Mouse (Mus musculus) hindbrain, embryonic 12.5 days (tissue): ENCODE results near the gene Hcrtr1. TPM values are rescaled to one million over a fixed set of nuclear protein-coding genes. Genes with fewer than 3 reads are reported as not detected.

ENCODE experiments used
- ATAC-seq: fragments of 200-750 bp; cut with Nextera tagmentation; 2 replicates; pipeline ENCODE4 v1.8.0; 2017; ENCODE audit warnings: moderate TSS enrichment; ENCODE audit not compliant: low FRiP score
- H3K27ac ChIP-seq: fragments of 300-500 bp; sonication (generic); 2 replicates; pipeline ENCODE4 v1.5.1; 2016; ENCODE audit warnings: mild to moderate bottlenecking
- H3K27me3 ChIP-seq: fragments of 300-500 bp; sonication (generic); 2 replicates; pipeline ENCODE4 v1.6.1; 2016; ENCODE audit warnings: mild to moderate bottlenecking
- H3K36me3 ChIP-seq: fragments of 300-500 bp; sonication (generic); 2 replicates; pipeline ENCODE4 v1.6.1; 2016; ENCODE audit warnings: mild to moderate bottlenecking
- H3K4me1 ChIP-seq: fragments of 300-500 bp; sonication (generic); 2 replicates; pipeline ENCODE4 v1.6.1; 2016
- H3K4me2 ChIP-seq: fragments of 300-500 bp; sonication (generic); replicated peaks from 2 replicates; pipeline ENCODE4 v1.6.1; 2016; ENCODE audit warnings: mild to moderate bottlenecking
- H3K4me3 ChIP-seq: fragments of 300-500 bp; sonication (generic); 2 replicates; pipeline ENCODE4 v1.5.1; 2016; ENCODE audit warnings: mild to moderate bottlenecking
- H3K9ac ChIP-seq: fragments of 300-500 bp; sonication (generic); 2 replicates; pipeline ENCODE4 v1.6.1; 2016; ENCODE audit warnings: mild to moderate bottlenecking, moderate library complexity
- H3K9me3 ChIP-seq: fragments of 300-500 bp; sonication (generic); replicated peaks from 2 replicates; pipeline ENCODE4 v1.6.1; 2016; ENCODE audit warnings: mild to moderate bottlenecking
- WGBS: fragments of 180-500 bp; shearing (Covaris S2); methylation state at CpG from one replicate; pipeline ENCODE4 v1.1.7; 2016; 5-methylcytosine and 5-hydroxymethylcytosine counted together
- polyA plus RNA-seq: library from polyadenylated mRNA; unstranded; fragments of >200 nt; fragmentation: Nextera tagmentation; extraction: Ambion mirVana; gene quantifications from 2 replicates; pipeline ENCODE4 v1.2.1, GENCODE M21; 2016

Hcrtr1 gene
- polyA plus RNA-seq, 1 experiment from 2014 or later, result 1.3 TPM

DNA sequence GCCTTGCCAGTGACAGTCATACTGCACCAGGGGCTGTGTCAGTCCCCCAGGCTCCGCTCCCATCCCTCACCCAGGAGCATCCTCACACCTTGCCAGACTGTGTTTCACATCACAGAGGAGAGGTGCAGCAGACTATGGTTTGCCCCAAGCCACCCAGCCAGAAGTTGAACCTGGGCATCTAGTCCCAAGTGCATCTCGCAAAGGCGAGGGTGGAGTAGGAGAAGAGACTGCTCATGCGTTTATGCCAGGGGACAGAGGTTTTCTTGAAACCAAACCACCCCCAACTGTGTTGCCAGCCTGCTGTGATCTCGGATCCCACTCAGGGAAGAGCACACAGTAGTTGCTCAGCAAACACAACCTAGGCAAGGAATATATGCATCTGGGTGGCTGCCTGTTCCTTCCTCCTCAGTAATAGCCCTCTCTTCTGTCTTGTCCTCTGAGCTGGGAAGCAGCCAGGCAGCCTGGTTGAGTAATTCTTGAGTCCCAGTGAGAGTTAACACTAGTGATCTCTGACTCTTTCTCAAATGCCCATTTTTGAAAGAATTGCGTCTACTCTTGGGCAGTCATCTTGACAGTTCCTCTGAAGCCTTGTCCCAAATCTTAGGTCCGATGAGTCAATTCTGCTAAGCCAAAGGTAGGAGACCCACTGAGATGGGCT is 7.6 kb downstream of the Hcrtr1 start:
- Histone ChIP-seq H3K36me3 (peaks cover 16% of the 10 kb centered on the region), H3K9me3 (no peaks in the 10 kb centered on the region), H3K9ac (no peak overlapping the region), H3K4me1 (0 out of 2 replicates have a peak, but pooled peaks cover 2% of the 10 kb centered on the region), H3K27ac (no peak overlapping the region), H3K4me3 (no peak overlapping the region), H3K4me2 (no peak overlapping the region), H3K27me3 (0 out of 2 replicates have a peak, but pooled peaks cover 5% of the 10 kb centered on the region)
- WGBS, result 87% methylated on average over 7 of the region's 7 CpGs
- no peak for ATAC-seq

DNA sequence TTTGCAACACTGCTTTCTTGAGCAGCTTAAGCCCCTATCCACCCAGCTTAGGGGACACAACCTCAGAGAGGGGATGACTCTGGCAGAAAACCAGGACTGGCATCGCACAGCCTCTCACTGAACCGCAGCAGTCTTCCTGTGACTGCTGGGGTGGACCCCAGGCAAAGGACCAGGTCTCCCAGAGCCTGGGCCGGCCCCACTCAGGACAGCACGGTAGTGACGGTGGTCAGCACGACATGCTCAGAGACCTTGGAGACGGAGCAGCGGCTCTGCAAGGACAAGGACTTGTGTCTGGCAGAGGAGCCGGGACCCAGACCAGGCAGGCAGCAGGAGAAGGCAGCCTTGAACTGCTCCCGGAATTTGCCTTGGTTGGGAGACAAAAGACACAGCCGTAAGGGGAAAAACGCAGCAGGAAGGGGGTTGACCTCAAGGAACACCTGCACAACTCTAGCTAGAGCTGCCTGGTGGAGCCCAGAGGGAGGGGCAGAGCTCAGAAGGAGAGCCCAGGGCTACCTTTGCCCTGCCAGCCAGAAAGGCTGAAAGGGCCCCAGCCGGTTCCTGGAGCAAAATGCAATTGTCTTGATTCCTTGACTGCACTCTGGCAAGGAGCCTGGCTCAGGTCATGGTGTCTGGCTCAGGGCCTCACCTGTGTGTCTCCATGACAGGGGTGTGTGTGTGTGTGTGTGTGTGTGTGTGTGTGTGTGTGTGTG is 8.4 kb downstream of the Hcrtr1 start:
- H3K27ac ChIP-seq, result no peak overlapping the region
- H3K4me1 ChIP-seq, result 0 out of 2 replicates have a peak, but pooled peaks cover 2% of the 10 kb centered on the region
- H3K36me3 ChIP-seq, result peaks cover 24% of the 10 kb centered on the region
- H3K27me3 ChIP-seq, result 0 out of 2 replicates have a peak, but pooled peaks cover 4% of the 10 kb centered on the region
- WGBS, result 52% methylated on average over 13 of the region's 13 CpGs
- no peak for ATAC-seq
- no peaks in the 10 kb centered on the region for H3K9me3 ChIP-seq
- H3K4me3 ChIP-seq, result no peak overlapping the region
- no peak overlapping the region for H3K9ac ChIP-seq
- no peak overlapping the region for H3K4me2 ChIP-seq

DNA sequence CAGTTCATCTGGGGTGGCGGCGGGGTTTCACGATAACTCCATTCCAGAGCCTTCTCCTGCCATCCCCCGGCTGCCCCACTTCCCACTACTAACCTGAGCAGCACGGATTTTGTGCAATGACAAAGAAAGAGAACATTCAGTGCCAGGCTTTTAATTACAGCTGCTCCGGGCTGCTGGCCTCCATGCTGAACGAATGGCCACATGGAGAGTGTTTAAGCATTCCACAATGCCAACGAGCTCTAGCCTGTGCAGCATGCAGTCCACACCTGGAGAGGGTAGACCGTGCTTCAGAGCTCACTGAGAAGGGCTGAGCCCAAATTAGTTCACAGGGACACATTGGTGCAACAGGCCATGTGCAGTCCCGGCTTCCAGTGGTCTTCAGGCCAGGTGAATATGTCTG is 9.1 kb downstream of the Hcrtr1 start:
- no peak for ATAC-seq
- no peaks in the 10 kb centered on the region for H3K4me1 ChIP-seq
- no peak overlapping the region for H3K9ac ChIP-seq
- H3K4me3 ChIP-seq, result no peak overlapping the region
- H3K27me3 ChIP-seq, result no peaks in the 10 kb centered on the region
- no peak overlapping the region for H3K4me2 ChIP-seq
- 83% methylated on average over 10 of the region's 10 CpGs for WGBS
- H3K36me3 ChIP-seq, result peaks cover 31% of the 10 kb centered on the region
- H3K27ac ChIP-seq, result no peak overlapping the region
- no peaks in the 10 kb centered on the region for H3K9me3 ChIP-seq

DNA sequence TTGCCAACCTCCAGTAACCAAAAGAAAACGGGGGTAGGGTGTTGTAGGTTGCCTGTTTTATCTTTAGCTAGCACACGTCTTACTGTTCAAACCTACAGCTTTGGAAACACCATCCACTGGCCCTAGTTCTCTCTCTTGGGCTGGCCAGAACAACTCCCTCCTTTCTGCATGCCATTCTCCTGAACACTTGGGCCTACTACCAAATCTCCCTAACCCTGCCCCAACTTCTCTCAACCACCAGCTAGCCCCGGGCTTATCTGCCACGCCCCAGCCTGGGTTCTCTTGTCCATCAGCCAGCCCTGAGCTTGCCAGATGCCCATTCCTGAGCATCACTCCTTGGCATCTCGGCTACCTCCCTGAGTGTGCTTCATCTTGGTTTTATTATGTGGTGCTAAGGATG is 10.3 kb downstream of the Hcrtr1 start:
- Histone ChIP-seq H3K27ac (no peak overlapping the region), H3K9ac (no peak overlapping the region), H3K27me3 (no peaks in the 10 kb centered on the region), H3K4me2 (no peak overlapping the region), H3K4me3 (no peak overlapping the region), H3K4me1 (no peaks in the 10 kb centered on the region), H3K9me3 (no peaks in the 10 kb centered on the region), H3K36me3 (peaks cover 42% of the 10 kb centered on the region)
- WGBS, result 89% methylated on average over 5 of the region's 5 CpGs
- no peak for ATAC-seq

DNA sequence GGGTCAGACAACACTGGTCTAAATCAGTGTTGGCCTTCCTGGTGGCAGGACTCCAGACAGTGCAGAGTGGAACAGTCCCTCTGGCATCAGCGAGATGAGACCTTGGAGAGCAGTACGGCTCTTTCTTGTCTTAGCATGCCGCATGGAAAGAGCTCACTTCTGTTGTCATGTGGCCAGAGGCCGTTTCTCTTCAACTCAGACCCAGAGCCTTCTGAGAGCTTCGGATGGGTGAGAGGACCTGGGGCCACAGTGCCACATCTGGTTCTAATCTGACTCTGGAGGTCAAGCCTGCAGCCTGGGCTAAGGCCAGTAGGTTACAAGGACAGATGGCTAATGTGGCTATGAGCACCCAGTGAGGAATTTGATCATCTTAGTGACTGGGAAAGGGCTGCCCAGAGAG is 13.2 kb downstream of the Hcrtr1 start:
- Histone ChIP-seq H3K27me3 (no peaks in the 10 kb centered on the region), H3K9ac (no peak overlapping the region), H3K36me3 (peaks cover 66% of the 10 kb centered on the region), H3K4me1 (no peaks in the 10 kb centered on the region), H3K4me3 (no peak overlapping the region), H3K9me3 (no peaks in the 10 kb centered on the region), H3K27ac (no peak overlapping the region), H3K4me2 (no peak overlapping the region)
- WGBS, result 62% methylated on average over 5 of the region's 5 CpGs
- no peak for ATAC-seq

DNA sequence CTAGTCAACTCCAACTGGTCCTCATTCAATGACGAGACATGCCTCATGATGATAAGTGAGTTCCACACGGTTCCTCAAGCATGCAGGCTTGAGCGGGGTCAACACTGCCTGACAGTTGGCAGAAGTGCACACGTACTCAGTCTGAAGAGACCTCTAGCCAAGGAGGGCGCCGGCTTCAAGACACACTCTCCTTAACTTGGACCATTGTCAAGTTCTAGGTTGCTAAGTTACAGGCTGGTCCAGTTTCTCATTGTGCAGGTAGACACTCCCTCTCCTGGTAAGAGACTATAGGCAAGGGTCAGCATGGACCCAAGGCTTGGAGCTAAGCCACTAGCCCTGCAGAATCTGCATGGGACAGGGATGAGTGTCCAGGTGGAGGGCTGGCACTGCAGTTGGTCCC is 14.0 kb downstream of the Hcrtr1 start:
- H3K36me3 ChIP-seq, result peaks cover 67% of the 10 kb centered on the region
- no peaks in the 10 kb centered on the region for H3K4me1 ChIP-seq
- H3K9me3 ChIP-seq, result no peaks in the 10 kb centered on the region
- no peak for ATAC-seq
- WGBS, result 96% methylated on average over 6 of the region's 6 CpGs
- no peaks in the 10 kb centered on the region for H3K27me3 ChIP-seq
- no peak overlapping the region for H3K4me3 ChIP-seq
- H3K27ac ChIP-seq, result no peak overlapping the region
- no peak overlapping the region for H3K4me2 ChIP-seq
- no peak overlapping the region for H3K9ac ChIP-seq

DNA sequence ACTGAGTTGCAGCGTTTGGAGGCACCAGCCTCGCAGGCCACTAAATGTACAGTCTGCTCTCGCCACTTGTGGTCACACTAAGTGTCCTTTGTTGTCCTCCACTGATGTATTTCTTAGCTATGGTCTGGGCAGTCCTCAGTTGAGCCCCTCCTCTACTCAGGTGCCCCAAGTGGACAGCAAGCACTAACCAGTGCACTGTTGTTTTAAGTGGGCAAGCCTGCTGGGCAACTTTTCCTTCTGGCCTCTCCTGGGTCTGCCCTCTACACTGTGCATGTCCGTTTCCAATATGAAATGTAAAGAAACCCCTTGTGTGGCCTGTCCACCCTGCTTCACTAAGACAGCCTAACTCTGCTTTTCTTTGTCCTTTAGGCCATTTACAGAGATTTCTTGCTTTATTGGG is 15.0 kb downstream of the Hcrtr1 start:
- Histone ChIP-seq H3K9ac (no peak overlapping the region), H3K27ac (no peak overlapping the region), H3K36me3 (peaks cover 67% of the 10 kb centered on the region), H3K4me3 (no peak overlapping the region), H3K4me2 (no peak overlapping the region), H3K4me1 (no peaks in the 10 kb centered on the region), H3K9me3 (no peaks in the 10 kb centered on the region), H3K27me3 (no peaks in the 10 kb centered on the region)
- 91% methylated on average over 4 of the region's 4 CpGs for WGBS
- no peak for ATAC-seq

DNA sequence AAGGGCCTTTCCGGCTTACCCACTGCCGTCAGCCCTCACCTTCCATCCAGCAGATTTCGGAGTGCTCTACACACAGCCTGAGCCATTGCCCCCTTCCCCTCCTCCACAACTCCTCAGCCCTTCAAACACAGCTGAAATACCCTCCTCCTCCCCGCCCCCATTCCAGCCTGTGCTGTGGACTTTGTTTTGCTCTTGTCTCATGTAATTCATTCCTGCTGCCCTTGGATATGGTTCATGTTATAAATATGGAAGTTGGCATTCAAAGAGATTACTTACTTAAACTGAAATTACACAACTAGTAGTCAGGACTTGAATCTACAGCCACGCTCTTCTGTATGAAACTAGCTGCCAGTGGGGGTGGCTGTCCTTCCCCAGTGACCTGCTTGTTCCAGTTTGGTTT is 16.1 kb downstream of the Hcrtr1 start:
- WGBS, result 84% methylated on average over 5 of the region's 5 CpGs
- Histone ChIP-seq H3K9me3 (no peaks in the 10 kb centered on the region), H3K4me1 (no peaks in the 10 kb centered on the region), H3K27me3 (no peaks in the 10 kb centered on the region), H3K4me3 (no peak overlapping the region), H3K9ac (no peak overlapping the region), H3K27ac (no peak overlapping the region), H3K4me2 (no peak overlapping the region), H3K36me3 (peaks cover 66% of the 10 kb centered on the region)
- no peak for ATAC-seq

DNA sequence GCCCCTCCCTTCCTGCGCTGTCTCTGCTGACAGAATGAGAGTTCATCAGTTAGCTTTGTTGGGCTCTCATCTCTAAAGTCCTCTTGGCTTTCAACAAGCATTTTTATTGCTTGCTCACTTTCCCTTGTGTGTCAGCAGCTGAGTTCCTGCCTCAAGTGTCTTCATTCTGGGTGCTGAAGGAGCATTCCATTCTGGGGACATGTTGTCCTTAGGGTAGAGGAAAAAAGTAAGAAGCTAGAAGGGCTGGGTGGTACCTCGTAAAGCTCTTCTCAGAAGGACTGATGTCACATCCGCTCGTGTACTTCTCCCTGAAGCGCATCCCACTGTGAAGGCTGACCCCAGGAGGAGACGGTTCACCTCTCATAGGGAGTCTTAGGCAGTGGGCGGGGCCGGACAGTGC is 17.6 kb downstream of the Hcrtr1 start:
- Histone ChIP-seq H3K27ac (no peak overlapping the region), H3K36me3 (peaks cover 51% of the 10 kb centered on the region), H3K4me1 (no peaks in the 10 kb centered on the region), H3K9ac (no peak overlapping the region), H3K4me2 (no peak overlapping the region), H3K27me3 (no peaks in the 10 kb centered on the region), H3K4me3 (no peak overlapping the region), H3K9me3 (no peaks in the 10 kb centered on the region)
- WGBS, result 70% methylated on average over 8 of the region's 8 CpGs
- ATAC-seq, result no peak

DNA sequence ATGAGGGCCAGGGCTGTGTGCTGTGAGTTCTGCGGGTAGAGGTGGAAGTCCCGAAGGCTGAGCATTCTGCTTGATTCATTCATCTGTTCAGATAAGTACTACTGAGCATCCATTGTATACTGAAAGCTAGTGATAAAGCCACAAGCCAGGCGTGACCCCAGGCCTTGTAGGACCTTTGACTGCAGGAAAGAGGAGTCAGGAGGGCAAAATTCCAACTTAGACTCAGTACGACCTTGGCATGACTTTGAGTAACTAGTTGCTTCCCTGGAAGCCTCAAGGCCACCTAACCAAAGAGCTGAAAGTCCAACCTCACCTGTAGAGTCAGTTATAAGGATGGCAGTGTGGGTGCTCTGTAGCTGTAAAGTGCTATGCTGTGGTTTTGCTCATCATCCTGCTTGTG is 18.4 kb downstream of the Hcrtr1 start:
- Histone ChIP-seq H3K4me2 (no peak overlapping the region), H3K36me3 (peaks cover 44% of the 10 kb centered on the region), H3K9me3 (no peaks in the 10 kb centered on the region), H3K27ac (no peak overlapping the region), H3K27me3 (no peaks in the 10 kb centered on the region), H3K4me3 (no peak overlapping the region), H3K9ac (no peak overlapping the region), H3K4me1 (no peaks in the 10 kb centered on the region)
- WGBS, result 85% methylated on average over 4 of the region's 4 CpGs
- no peak for ATAC-seq

DNA sequence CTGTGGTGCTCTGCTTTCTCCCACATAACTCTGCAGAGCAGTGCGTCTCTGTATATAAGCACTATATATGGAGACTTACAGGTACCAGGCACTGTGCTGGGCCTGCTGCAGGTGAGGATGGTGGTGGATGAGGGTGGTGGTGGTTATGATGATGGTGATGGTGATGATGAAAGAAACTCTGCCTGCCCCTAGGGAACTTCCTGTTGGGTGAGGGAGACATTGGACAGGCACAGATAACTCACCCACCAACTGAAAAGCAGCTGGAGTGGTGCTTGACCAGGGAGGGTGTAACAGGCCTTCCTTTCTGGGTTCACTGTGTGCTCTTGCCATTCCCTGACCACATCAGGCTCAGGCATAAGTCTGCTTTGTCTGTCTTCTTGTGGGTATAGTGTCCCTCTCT is 26.4 kb downstream of the Hcrtr1 start:
- Histone ChIP-seq H3K9ac (no peak overlapping the region), H3K27me3 (no peaks in the 10 kb centered on the region), H3K4me3 (no peak overlapping the region), H3K36me3 (peaks cover 9% of the 10 kb centered on the region), H3K27ac (no peak overlapping the region), H3K4me1 (peaks cover 8% of the 10 kb centered on the region), H3K9me3 (no peaks in the 10 kb centered on the region), H3K4me2 (no peak overlapping the region)
- 97% methylated on average over 1 of the region's 1 CpGs for WGBS
- no peak for ATAC-seq

DNA sequence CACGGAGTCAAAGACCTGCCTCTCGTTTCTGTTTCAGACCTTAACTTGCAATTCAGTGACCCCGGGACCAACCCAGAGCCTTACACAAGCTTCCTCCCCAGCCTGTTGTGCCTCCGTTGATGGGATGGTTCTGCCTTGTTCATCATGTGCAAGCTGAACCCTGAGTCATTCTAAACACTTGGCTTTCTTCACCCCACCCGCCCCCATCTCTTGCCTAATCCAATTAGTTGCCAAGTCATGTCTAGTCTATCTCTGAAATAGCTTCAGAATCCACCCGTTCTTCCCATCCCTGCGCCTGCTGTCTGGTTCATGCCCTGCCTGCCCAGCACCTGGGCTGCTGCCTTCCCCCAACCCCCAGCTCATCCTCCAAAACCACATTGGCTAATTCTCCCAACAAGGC is 26.9 kb downstream of the Hcrtr1 start:
- Histone ChIP-seq H3K36me3 (peaks cover 9% of the 10 kb centered on the region), H3K9ac (no peak overlapping the region), H3K27me3 (no peaks in the 10 kb centered on the region), H3K4me1 (peaks cover 8% of the 10 kb centered on the region), H3K27ac (no peak overlapping the region), H3K9me3 (no peaks in the 10 kb centered on the region), H3K4me3 (no peak overlapping the region), H3K4me2 (no peak overlapping the region)
- ATAC-seq, result no peak
- whole genome bisulfite sequencing, result 87% methylated on average over 7 of the region's 7 CpGs

DNA sequence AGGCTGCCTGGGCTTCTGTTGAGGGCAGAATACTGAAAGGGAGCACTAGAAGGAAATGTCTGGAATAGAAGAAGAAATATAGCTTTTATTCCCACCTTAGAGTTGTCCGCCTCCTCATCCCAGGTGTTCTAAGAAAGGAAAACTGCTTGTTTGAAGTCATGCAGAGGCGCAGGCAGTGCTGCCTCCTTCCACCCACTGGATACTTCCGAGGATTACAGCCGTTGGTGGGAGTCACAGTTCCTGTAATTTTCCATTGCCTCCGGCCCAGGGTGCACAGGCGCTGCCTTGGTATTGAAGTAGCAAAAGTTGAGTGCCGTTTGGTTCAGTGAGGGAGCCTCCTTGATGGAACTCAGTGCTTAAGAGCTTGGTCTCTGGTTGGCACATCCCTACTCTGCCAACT is 29.1 kb downstream of the Hcrtr1 start:
- Histone ChIP-seq H3K9ac (no peak overlapping the region), H3K4me1 (peaks cover 8% of the 10 kb centered on the region), H3K9me3 (no peaks in the 10 kb centered on the region), H3K36me3 (peaks cover 3% of the 10 kb centered on the region; the same call in 1 of the 2 replicates), H3K27ac (no peak overlapping the region), H3K27me3 (no peaks in the 10 kb centered on the region), H3K4me2 (no peak overlapping the region), H3K4me3 (no peak overlapping the region)
- WGBS, result 90% methylated on average over 7 of the region's 7 CpGs
- no peak for ATAC-seq
